Mouse (Mus musculus): Measurements from ENCODE around the gene Iqch.

GRCm38 (mm10) chr9:63609776-63610175 is 7.5 kb upstream of the Iqch start:
- no peak for TF ChIP-seq CTCF (IDR thresholded peaks at IDR 0.05)
- TF ChIP-seq EP300 (IDR thresholded peaks at IDR 0.05): no peak
